Mouse (Mus musculus) left cerebral cortex, adult 2 months (tissue): ENCODE data around the gene Diaph3. TPM values are rescaled to one million over a fixed set of nuclear protein-coding genes. Genes with fewer than 3 reads are reported as not detected.

Experiments
- DNase-seq, 2 experiments: peaks; one replicate each; pipeline ENCODE4 v3.0.0; 2021 to 2022; ENCODE audit warnings: low spot score in 2 of 2, mixed read lengths in 1 of 2; ENCODE audit errors: extremely low spot score in 1 of 2
- H3K27ac ChIP-seq: fragments of 200-600 bp; 2 replicates; pipeline ENCODE4 v1.8.1; 2022
- H3K4me3 ChIP-seq: fragments of 200-600 bp; 2 replicates; pipeline ENCODE4 v1.8.1; 2022
- CTCF ChIP-seq: fragments of 200-600 bp; IDR thresholded peaks from 2 replicates; pipeline ENCODE4 v1.8.1; 2022; ENCODE audit warnings: antibody characterized with exemption, mild to moderate bottlenecking, moderate library complexity
- intact Hi-C: fragments of 180-260 bp; cut with DNase I; formaldehyde crosslinking; loops from one replicate; pipeline ENCODE4 v1.15.1; 2025
- total RNA-seq, 2 experiments: library from RNA; stranded (reverse); gene quantifications; 2 replicates each; pipeline ENCODE4 v1.2.3; 2021

Gene Diaph3
- total RNA-seq, 2 experiments from 2014 or later, result 4.3 to 4.6 TPM

DNA sequence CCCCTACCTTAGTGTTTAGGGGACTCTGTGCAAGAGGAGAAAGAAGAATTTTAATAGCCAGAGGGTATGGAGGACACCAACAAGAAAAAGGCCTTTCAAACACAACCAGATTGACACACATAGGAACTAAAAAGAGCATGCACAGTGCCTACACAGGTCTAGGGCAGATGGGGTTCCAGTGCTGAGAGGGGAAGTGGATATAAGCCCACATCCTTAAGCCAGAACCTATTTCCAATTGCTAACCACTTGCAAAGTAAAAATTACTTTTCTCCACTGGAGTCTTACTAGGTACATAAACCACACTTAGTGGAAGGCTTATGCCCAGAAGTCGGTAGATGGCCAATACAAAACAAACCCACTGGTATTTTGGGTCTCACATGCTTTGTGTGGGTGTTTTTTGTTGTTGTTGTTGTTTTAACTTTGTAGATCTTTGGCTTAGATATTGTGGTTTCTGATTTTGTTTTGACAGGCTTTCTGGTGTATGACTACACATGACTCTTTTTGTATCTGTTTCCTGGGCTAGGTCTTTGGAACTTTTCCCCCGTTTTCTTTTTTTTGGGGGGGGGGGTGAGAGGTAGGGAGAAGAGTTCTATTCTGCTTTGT, 426.8 kb downstream of the Diaph3 start:
- intact Hi-C loops, result no loop called here
- H3K27ac ChIP-seq, result no peak overlapping the region
- no peak overlapping the region for H3K4me3 ChIP-seq
- DNase-seq, result no peak
- TF ChIP-seq CTCF, result no peak

DNA sequence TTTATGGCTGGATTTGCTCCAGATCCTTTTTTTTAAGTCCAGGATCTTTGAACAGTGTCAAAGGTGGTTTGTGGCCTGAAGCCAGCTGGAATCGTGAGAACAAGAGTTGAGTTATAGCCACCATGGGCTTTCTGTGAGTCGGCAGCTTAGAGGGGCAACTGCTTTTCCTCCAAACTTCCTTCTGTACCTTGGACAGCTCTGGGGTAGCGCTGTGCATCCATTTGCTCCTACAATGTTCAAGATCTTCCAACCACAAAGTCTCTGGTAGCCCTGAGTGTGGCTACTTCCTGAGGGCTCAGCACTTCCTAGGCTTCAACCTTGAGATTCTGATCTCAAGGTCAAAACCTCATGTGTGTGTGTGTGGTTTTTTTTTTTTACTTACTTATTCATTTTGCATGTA, 437.0 kb downstream of the Diaph3 start:
- H3K27ac ChIP-seq, result no peak overlapping the region
- intact Hi-C loops, result no loop called here
- H3K4me3 ChIP-seq, result no peak overlapping the region
- no peak for TF ChIP-seq CTCF
- DNase-seq, result no peak

- intact Hi-C loops, result no loop called here
- no peak for TF ChIP-seq CTCF
- Histone ChIP-seq H3K27ac (no peak overlapping the region), H3K4me3 (no peak overlapping the region)
- no peak for DNase-seq
Measured at GRCm38 (mm10) chr14:86701145-86701544, 439.9 kb downstream of the Diaph3 start.

GRCm38 (mm10) chr14:86697887-86698286, 443.1 kb downstream of the Diaph3 start:
- no peak for DNase-seq
- intact Hi-C loops, result no loop called here
- Histone ChIP-seq H3K4me3 (no peak overlapping the region), H3K27ac (no peak overlapping the region)
- TF ChIP-seq CTCF, result no peak

DNA sequence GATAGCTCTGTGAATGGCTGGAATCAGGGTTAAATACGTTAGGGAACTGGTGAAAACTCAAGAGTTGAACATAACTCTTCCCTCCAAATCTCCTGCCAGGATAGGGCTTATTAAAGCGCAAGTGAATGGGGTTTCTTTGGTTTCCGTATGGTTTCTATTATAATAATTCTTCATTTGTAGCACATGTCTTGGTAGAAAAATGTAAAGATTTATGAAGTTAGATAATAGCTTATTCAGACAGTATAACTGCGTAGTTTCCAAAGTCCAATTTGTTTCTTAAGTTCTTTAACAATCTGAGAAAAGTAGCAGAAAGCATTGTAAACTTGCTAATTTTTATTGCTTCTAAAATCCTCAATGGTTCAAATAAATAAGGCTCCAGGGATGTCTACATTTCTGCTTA, 448.3 kb downstream of the Diaph3 start:
- Histone ChIP-seq H3K27ac (no peak overlapping the region), H3K4me3 (no peak overlapping the region)
- no peak for DNase-seq
- no peak for TF ChIP-seq CTCF
- intact Hi-C loops, result no loop called here

GRCm38 (mm10) chr14:86691298-86691697, 449.7 kb downstream of the Diaph3 start:
- Histone ChIP-seq H3K27ac (no peak overlapping the region), H3K4me3 (no peak overlapping the region)
- intact Hi-C loops, result no loop called here
- TF ChIP-seq CTCF, result no peak
- no peak for DNase-seq

DNA sequence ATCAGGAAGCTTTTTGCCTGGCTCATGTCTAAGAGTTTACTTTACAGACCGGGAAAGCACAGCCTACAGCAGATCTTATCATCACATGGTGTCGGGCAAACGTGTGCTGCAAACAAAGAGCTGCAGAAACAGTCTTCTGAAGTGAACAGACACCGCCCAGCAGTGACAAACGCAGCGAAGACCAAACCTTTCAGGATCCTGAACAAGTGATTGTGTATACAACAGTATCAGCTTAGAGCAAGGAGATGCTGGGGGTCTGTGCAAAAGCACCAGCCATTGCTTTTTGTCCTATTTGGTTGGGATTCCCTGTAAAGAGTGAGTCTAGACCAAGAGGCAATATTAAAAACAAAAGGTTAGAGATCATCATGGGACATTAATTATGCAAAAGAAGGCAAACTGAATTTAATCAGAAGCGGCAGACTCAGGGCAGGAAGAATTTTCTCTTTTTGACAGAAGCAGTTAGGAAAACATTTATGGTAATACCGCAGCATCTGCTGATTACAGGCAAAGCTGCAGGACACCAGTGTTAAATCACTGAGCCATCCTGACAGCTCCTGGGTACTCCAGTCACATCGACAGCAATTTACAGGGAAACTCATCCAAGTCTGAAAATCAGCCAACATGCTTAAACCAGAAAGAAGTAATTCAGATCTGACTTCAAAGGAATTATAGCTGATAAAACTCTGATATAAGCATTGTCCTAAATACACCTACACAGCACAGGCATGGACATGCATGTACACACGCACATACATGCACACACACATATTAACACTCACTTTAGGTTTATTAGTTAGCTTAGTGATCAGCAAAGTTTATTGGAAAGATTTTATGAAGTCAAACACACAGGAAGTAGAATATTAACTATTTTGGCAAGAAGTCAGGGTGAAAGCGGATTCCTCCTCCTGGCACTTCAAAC, 456.2 kb downstream of the Diaph3 start:
- DNase-seq, result no peak
- intact Hi-C loops, result loop anchor here (10.0 kb wide), 1 partner anchor 210 kb away; no protein-coding TSS in a partner anchor
- Histone ChIP-seq H3K27ac (no peak overlapping the region), H3K4me3 (no peak overlapping the region)
- TF ChIP-seq CTCF, result no peak

GRCm38 (mm10) chr14:86681951-86682350, 459.1 kb downstream of the Diaph3 start:
- intact Hi-C loops, result loop anchor here (10.0 kb wide), 1 partner anchor 213 kb away; no protein-coding TSS in a partner anchor
- TF ChIP-seq CTCF, result no peak
- Histone ChIP-seq H3K4me3 (no peak overlapping the region), H3K27ac (no peak overlapping the region)
- DNase-seq, result no peak

GRCm38 (mm10) chr14:86678992-86679391, 462.0 kb downstream of the Diaph3 start:
- Histone ChIP-seq H3K27ac (no peak overlapping the region), H3K4me3 (no peak overlapping the region)
- no peak for TF ChIP-seq CTCF
- no peak for DNase-seq
- intact Hi-C loops, result loop anchor here (1.0 to 10.0 kb wide), 3 partner anchors 102 to 636 kb away; no protein-coding TSS in a partner anchor

DNA sequence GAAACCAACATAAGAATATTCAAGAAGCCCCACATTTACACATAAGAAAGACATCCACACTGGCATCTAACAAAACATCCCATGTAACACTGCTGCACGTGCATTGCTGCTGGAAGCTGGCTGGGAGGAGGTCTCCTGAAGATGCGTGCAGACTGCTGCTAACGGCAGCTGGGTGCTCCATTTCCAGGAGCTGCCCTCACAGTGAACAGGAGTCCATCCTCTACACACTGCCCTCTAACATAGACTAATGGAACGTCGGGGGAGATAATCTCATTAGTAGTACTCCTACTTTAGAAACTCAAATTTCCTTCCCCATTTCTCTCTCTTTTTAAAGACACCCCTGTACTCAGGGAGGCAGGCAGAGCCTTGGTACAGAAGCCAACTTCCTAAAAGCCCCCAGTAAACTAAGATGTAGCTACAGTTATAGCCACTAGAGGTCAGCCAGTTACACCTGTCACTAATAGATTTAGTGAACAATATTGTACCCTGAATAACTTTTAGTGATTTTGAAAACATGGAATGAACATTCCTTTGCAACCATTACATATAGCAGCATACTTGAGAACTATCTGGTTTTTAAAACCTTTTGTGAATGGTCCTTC, 462.8 kb downstream of the Diaph3 start:
- intact Hi-C loops, result loop anchor here (1.0 to 10.0 kb wide), 3 partner anchors 103 to 637 kb away; no protein-coding TSS in a partner anchor
- DNase-seq, result no peak
- TF ChIP-seq CTCF, result peak; percentile 65

GRCm38 (mm10) chr14:86677015-86677414, 464.0 kb downstream of the Diaph3 start:
- H3K4me3 ChIP-seq, result no peak overlapping the region
- DNase-seq, result no peak
- TF ChIP-seq CTCF, result no peak; the same call in 1 of the 2 replicates
- H3K27ac ChIP-seq, result no peak overlapping the region
- intact Hi-C loops, result loop anchor here (10.0 kb wide), 2 partner anchors 538 to 638 kb away; no protein-coding TSS in a partner anchor

More for the DNA sequence above, 462.8 kb downstream of the Diaph3 start:
- Histone ChIP-seq H3K27ac (no peak overlapping the region), H3K4me3 (no peak overlapping the region)

DNA sequence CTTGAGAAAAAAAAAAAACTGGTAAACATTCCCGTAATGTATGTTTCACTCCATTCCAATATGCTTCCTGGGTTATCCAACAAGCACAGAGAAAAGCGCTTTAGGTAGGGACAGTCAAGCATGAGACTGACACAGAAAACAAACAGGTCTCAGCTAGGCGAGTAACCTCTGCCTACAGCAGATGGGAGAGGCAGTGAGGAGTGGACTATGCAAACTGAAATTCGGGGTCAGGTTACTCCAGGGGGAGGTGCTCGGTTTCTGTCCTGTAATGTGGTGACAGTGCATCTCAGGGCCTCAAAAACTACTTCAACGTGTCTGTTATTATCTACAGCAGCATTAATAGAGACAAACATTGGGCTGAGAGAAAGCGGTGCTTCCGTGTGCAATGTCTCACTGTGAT, 465.7 kb downstream of the Diaph3 start:
- no peak for TF ChIP-seq CTCF
- H3K4me3 ChIP-seq, result no peak overlapping the region
- no peak for DNase-seq
- intact Hi-C loops, result loop anchor here (10.0 kb wide), 2 partner anchors 539 to 639 kb away; no protein-coding TSS in a partner anchor
- H3K27ac ChIP-seq, result no peak overlapping the region
